Mouse (Mus musculus) forebrain, postnatal 0 days (tissue): ENCODE data around the gene Ifit2. TPM values are rescaled to one million over a fixed set of nuclear protein-coding genes. Genes with fewer than 3 reads are reported as not detected.
"Not testable (repeated sequence)": the region's sequence is repeated elsewhere in the genome, so short reads cannot be mapped to it uniquely, and the experiment has no call there.

Experiments
- ATAC-seq: fragments of 200-750 bp; cut with Nextera tagmentation; 2 replicates; pipeline ENCODE4 v1.8.0; 2017; ENCODE audit warnings: mild to moderate bottlenecking, moderate library complexity
- DNase-seq: peaks from one replicate; pipeline ENCODE4 v3.0.0-alpha.2; 2015
- H3K27ac ChIP-seq: fragments of 300-500 bp; sonication (generic); 2 replicates; pipeline ENCODE4 v1.5.1; 2014; ENCODE audit warnings: low read depth, mild to moderate bottlenecking, antibody characterized with exemption, low read length, moderate library complexity, mixed read lengths
- H3K27me3 ChIP-seq: fragments of 300-500 bp; sonication (generic); 2 replicates; pipeline ENCODE4 v1.6.1; 2014; ENCODE audit warnings: mild to moderate bottlenecking, low read length, mixed read lengths; ENCODE audit not compliant: insufficient read depth
- H3K36me3 ChIP-seq: fragments of 300-500 bp; sonication (generic); 2 replicates; pipeline ENCODE4 v1.6.1; 2014; ENCODE audit warnings: mild to moderate bottlenecking, moderate library complexity; ENCODE audit not compliant: insufficient read depth
- H3K4me1 ChIP-seq: fragments of 300-500 bp; sonication (generic); 2 replicates; pipeline ENCODE4 v1.6.1; 2014; ENCODE audit warnings: antibody characterized with exemption; ENCODE audit not compliant: insufficient read depth
- H3K4me2 ChIP-seq: fragments of 300-500 bp; sonication (generic); 2 replicates; pipeline ENCODE4 v1.6.1; 2014; ENCODE audit warnings: low read depth, mild to moderate bottlenecking, moderate library complexity
- H3K4me3 ChIP-seq: fragments of 300-500 bp; sonication (generic); 2 replicates; pipeline ENCODE4 v1.5.1; 2014; ENCODE audit warnings: low read depth, low read length, mixed read lengths
- H3K9ac ChIP-seq: fragments of 300-500 bp; sonication (generic); 2 replicates; pipeline ENCODE4 v1.6.1; 2014; ENCODE audit warnings: mild to moderate bottlenecking
- H3K9me3 ChIP-seq: fragments of 300-500 bp; sonication (generic); 2 replicates; pipeline ENCODE4 v1.6.1; 2016; ENCODE audit warnings: low read length
- CTCF ChIP-seq: sonication (generic); IDR thresholded peaks from 2 replicates; pipeline ENCODE4 v1.5.1; 2016; ENCODE audit warnings: antibody characterized with exemption, control low read depth, low read depth
- WGBS: fragments of 180-500 bp; shearing (Covaris S2); extraction: QIAGEN DNeasy Blood & Tissue Kit; methylation state at CpG from one replicate; pipeline ENCODE4 v1.1.7; 2014; 5-methylcytosine and 5-hydroxymethylcytosine counted together
- polyA plus RNA-seq: library from polyadenylated mRNA; unstranded; fragments of >200 nt; fragmentation: Nextera tagmentation; extraction: Ambion mirVana; gene quantifications from 2 replicates; pipeline ENCODE4 v1.2.1, GENCODE M21; 2015
- total RNA-seq: library from RNA; depleted of rRNA; stranded (reverse); fragments of >200 nt; gene quantifications from 2 replicates; pipeline ENCODE4 v1.2.3, GENCODE M21; 2014

The Ifit2 gene
- total and polyA plus RNA-seq, 2 experiments from 2014 or later = 8.0 to 11.1 TPM

DNA sequence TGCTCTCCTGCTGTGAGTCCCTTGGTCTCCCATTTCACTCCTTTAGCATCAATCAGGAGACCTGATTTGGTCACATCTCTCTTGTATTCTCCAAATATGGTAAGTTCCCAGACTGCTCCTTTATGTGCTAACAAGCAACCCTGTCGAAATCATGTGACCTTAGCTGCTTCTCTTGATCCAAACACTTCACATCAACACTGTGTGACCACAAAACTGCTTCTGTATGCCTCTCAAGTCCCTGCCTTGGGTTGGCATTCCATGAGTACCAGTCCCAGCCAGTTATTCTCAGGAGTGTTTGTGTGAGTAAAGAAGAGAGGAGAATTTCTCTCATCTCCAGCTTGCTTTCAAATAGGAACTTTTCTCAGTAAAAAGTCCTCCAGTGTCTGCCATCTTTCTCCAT, 26.6 kb downstream of the Ifit2 start:
- Histone ChIP-seq H3K4me1 (no peaks in the 10 kb centered on the region), H3K27ac (no peak overlapping the region), H3K27me3 (no peaks in the 10 kb centered on the region), H3K4me3 (no peak overlapping the region), H3K9ac (no peak overlapping the region), H3K36me3 (no peaks in the 10 kb centered on the region; the same call in 1 of the 2 replicates), H3K4me2 (no peak overlapping the region), H3K9me3 (no peaks in the 10 kb centered on the region)
- TF ChIP-seq CTCF = no peak
- WGBS = 50% methylated on average over 1 of the region's 1 CpGs
- no peak for DNase-seq
- ATAC-seq = no peak

GRCm38 (mm10) chr19:34582696-34583095, 32.2 kb downstream of the Ifit2 start:
- not testable (repeated sequence) for H3K27me3 ChIP-seq, H3K27ac ChIP-seq, H3K9me3 ChIP-seq, H3K4me2 ChIP-seq, DNase-seq, H3K4me1 ChIP-seq, ATAC-seq, H3K9ac ChIP-seq, H3K36me3 ChIP-seq, H3K4me3 ChIP-seq
- 64% methylated on average over 2 of the region's 2 CpGs for WGBS

DNA sequence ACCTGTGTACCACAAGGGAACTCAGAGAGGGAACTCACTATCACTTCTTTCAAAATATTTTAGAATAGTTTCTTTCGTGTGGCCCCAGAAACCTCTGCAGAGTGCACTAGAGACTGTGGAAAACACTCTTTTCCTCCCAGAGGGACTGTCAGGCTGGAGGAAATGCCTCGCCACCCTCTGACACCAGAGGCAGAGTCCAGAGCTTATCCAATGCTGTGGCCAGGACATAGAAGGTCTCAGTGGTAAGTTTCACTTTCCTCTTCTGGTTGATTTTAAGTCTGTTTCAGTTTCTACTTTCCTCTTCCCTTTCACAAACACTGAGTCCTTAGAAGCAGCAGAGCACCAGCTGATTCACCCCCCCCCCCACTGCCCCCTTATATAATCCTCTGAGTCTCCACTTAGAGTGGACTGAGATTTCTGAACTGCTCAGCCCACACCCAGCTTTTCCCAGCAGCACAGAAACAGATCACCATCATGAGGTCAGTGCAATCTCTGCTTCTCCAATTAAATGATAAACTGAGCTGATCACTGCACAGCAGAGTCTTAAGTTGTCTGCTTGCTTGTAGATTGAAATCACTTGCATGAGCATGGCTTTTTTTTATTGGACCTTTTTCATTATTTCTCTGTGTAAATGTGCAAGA, 32.8 kb downstream of the Ifit2 start, which contains the start of gene Ifit3:
TSS of gene Ifit3 (plus strand) at position 406 of the 641 bp plus-strand sequence.
- H3K27ac ChIP-seq, ATAC-seq, H3K36me3 ChIP-seq, H3K9me3 ChIP-seq, H3K27me3 ChIP-seq, H3K9ac ChIP-seq, H3K4me3 ChIP-seq, H3K4me2 ChIP-seq, DNase-seq, H3K4me1 ChIP-seq: not testable (repeated sequence)
- WGBS = 63% methylated on average over 2 of the region's 2 CpGs

DNA sequence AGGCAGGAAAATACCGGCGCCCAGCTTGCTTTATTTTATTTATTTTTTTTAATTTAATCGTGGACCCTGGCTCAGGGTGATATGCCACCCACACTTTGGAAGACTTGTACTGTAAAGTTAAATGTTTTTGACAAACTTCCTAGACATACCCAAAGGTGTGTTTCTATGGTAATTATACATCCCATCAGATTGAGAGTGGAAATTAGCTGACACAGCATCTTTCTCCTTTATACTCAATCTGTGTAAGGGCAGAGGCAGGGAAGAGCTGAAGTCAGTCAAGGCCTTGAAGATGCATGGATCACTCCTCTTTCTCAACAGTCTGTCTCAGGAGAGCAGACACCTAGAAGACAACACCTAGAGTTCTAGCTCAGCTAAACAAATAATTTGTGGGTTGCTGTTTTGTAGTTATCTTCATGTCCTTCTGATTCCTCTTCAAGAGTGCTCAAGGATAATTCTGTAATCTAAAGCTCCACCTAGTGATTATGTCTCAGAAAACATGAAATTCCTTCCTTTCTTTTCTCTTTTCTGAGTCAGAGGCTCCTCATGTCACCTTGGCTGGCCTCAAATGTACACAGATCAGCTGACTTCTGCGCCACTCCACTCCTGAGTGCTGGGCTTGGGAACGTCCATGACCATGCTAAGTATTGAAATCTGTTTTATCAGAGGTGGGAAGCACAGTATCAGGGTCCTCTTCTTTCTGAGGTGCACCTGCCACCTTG, 35.4 kb downstream of the Ifit2 start:
- WGBS = 77% methylated on average over 5 of the region's 5 CpGs
- not testable (repeated sequence) for H3K27me3 ChIP-seq, H3K9ac ChIP-seq, H3K4me2 ChIP-seq, H3K4me1 ChIP-seq, H3K9me3 ChIP-seq, H3K36me3 ChIP-seq, H3K27ac ChIP-seq, H3K4me3 ChIP-seq, ATAC-seq
- peak; percentile 22; the same call in 1 of the 2 replicates for TF ChIP-seq CTCF
- DNase-seq = peak; percentile 6

- H3K9ac ChIP-seq, H3K36me3 ChIP-seq, DNase-seq, H3K4me2 ChIP-seq, H3K27ac ChIP-seq, H3K4me3 ChIP-seq, H3K27me3 ChIP-seq, H3K9me3 ChIP-seq, H3K4me1 ChIP-seq: not testable (repeated sequence)
- 82% methylated on average over 6 of the region's 12 CpGs for WGBS
- ATAC-seq = peak; percentile 53
These were observed 37.6 kb downstream of the Ifit2 start for GRCm38 (mm10) chr19:34587898-34588692.

DNA sequence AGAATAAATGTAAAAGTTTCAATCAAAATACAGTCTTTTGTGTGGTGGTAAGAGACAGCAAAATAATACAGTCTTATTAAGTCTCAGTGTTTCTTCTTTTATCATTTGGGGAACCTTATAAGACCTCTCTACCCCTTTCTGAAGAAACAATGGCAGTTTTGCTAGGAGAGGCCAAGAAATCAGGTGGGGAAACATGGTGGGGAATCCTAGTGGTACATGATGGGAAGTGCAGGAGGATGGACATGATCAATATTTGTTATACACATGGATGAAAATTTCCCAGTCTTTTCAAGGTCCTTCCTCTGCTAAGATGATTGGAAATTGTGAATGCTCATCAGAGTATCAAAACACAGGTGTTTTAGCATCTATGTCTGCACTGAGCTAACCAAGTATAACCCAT, 38.5 kb downstream of the Ifit2 start:
- H3K27me3 ChIP-seq = no peaks in the 10 kb centered on the region
- no peaks in the 10 kb centered on the region for H3K36me3 ChIP-seq
- no peak overlapping the region for H3K4me2 ChIP-seq
- H3K27ac ChIP-seq = no peak overlapping the region
- no peak overlapping the region for H3K9ac ChIP-seq
- H3K4me3 ChIP-seq = no peak overlapping the region
- DNase-seq = no peak
- ATAC-seq = no peak
- H3K9me3 ChIP-seq = no peaks in the 10 kb centered on the region
- H3K4me1 ChIP-seq = 0 out of 2 replicates have a peak, but pooled peaks cover 5% of the 10 kb centered on the region
- peak; percentile 27; the same call in 1 of the 2 replicates for TF ChIP-seq CTCF

DNA sequence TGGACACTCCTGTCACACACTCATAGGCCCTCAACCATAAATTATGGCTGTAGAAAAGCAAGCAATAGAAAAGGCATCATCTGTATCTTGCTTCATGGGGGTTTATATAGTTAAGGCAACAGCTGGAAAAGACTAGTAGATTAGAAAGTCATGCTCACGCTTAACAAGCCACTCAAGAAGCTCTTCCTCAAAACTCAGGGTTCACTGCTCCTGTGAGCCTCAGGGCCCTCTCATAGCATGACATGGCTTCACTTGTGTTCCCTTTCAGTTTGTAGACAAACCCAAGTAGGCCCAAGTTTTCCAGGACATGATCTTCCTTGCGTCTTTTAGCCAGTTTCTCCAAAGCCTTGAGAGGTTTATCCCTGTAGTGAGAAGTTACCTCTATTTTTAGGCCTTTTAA, 43.0 kb downstream of the Ifit2 start:
- 0 out of 2 replicates have a peak, but pooled peaks cover 1% of the 10 kb centered on the region for H3K4me1 ChIP-seq
- H3K4me2 ChIP-seq = no peak overlapping the region
- H3K27me3 ChIP-seq = no peaks in the 10 kb centered on the region
- H3K36me3 ChIP-seq = no peaks in the 10 kb centered on the region
- no peak overlapping the region for H3K4me3 ChIP-seq
- H3K9ac ChIP-seq = no peak overlapping the region
- 91% methylated on average over 2 of the region's 2 CpGs for WGBS
- TF ChIP-seq CTCF = no peak
- DNase-seq (no peak), ATAC-seq (no peak)
- H3K9me3 ChIP-seq = no peaks in the 10 kb centered on the region
- H3K27ac ChIP-seq = no peak overlapping the region

DNA sequence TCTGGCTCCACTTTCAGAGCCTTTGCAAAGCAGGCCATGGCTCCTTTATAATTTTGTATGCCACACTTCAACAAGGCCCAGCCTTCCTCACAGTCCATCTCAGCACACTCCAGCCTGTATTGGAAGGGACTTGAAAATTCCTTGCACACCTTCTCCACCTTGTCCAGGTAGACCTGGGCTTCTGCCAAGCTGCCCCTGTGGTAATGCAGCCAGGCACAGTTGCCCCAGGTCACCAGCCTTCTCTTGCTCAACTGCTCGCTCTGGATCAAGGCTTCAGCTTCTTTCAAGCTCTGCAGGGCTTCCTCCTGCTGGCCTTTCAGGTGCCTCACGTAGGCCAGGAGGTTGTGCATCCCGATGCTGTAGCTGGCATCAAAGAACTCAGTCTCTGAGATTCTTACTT, 44.0 kb downstream of the Ifit2 start:
- H3K4me1 ChIP-seq = not testable (repeated sequence)

More for the DNA sequence above, 44.0 kb downstream of the Ifit2 start:
- not testable (repeated sequence) for H3K9me3 ChIP-seq, DNase-seq, H3K4me3 ChIP-seq, H3K4me2 ChIP-seq, H3K9ac ChIP-seq, H3K27ac ChIP-seq, H3K36me3 ChIP-seq, ATAC-seq, H3K27me3 ChIP-seq
- WGBS = 74% methylated on average over 3 of the region's 3 CpGs
